Mouse (Mus musculus) B cell, adult 2 months (primary cell): Measurements from ENCODE around the gene Lat.
"Not testable (repeated sequence)": the region's sequence is repeated elsewhere in the genome, so short reads cannot be mapped to it uniquely, and the experiment has no call there.

Experiments
- DNase-seq, 2 experiments: peaks; one replicate each; pipeline ENCODE4 v3.0.0; 2022

Gene Lat

DNA sequence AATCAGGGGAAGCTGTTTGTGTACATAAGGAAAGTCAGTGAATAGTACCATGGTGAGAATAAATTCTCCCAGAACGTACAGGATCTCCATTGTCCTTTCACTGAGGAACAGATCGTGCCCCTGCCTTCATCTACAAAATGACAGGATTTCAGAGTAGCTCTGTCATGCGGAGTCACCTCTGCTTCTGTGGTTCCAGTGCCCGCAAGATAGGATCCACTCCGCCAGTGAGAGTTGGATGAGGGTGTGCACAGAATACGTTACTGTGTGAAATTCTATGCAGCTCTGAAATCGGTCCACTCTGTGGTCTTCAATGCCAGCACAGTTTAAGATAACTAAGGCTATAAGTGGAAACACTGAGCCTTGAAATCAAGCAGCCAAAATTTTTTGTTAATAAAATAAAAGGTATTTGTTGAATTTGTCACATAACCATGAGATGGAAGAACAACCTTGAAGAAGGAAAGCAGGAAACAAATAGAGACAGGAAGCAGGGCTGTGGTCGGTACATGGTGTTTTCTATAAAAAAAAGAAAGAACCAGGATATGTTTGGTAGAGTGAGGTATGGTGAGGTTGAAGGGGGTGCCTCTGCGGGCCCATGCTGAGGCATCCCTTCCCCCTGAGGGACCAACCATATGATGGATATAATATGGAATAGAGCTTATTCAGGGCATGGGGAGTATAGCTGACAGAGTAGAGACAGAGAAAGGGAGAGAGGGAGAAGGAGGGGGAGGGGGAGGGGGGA, 39.3 kb downstream of the Lat start:
- no peak for DNase-seq

GRCm38 (mm10) chr7:126328848-126329247, 40.5 kb downstream of the Lat start:
- DNase-seq = not testable (repeated sequence)

- DNase-seq = not testable (repeated sequence)
Observed at GRCm38 (mm10) chr7:126325576-126326273, 43.6 kb downstream of the Lat start.

DNA sequence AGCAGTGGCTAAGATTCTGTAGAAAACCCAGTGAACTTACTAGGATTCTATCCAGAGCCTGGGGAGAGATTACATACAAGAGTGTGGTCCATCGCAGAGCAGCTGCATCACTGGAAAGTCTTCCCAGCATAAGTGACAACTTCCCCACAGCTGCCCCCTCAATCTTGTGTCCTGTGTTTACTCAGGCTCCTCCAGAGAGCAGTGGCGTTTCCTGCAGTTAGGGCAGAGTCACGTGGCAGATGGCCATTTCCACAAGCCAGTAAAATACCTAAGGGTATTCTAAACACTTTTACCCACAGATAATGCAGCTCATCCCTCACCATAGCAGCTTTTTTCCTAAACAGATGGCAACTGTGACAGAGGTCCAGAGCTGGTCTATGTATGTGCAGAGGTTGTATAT, 44.6 kb downstream of the Lat start:
- DNase-seq = no peak

DNA sequence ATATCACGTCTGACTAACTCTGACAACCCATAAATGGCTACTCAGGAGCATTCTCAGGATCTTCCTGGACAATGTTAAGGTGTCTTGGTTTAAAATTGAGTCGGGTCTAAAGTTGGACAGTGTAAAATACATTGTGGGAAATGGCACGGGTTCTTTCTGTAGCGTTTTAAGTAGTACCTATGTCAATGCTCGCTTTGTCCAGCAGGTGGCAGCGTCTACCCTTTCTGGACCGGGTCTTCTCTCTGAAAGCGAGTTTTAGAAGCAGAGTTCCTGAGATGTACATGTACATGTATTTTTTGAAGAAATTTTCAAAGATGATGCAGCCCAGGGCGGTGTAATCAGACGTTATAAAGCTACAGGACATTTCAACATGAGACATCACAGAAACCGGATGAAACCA, 45.6 kb downstream of the Lat start:
- DNase-seq = peak; percentile 85 to 87

- no peak for DNase-seq
Observed at GRCm38 (mm10) chr7:126314273-126314672, 55.1 kb downstream of the Lat start.
